Mouse (Mus musculus) kidney, embryonic 14.5 days (tissue): ENCODE measurements at regions not wholly inside any gene's neighbourhood (a gene's known extent, or its start where the extent isn't known, plus 50 kb on each side); places are given as distances from the start of the nearest gene placed in this dataset.

Experiments
- ATAC-seq: fragments of 200-750 bp; cut with Nextera tagmentation; 2 replicates; pipeline ENCODE4 v1.8.0; 2017; ENCODE audit warnings: moderate number of reproducible peaks, mild to moderate bottlenecking, moderate TSS enrichment, moderate library complexity; ENCODE audit not compliant: low FRiP score, low TSS enrichment
- H3K27ac ChIP-seq: fragments of 300-500 bp; sonication (generic); 2 replicates; pipeline ENCODE4 v1.5.1; 2014; ENCODE audit warnings: low read depth, mild to moderate bottlenecking, low read length, moderate library complexity, mixed read lengths
- H3K27me3 ChIP-seq: fragments of 300-500 bp; sonication (generic); 2 replicates; pipeline ENCODE4 v1.6.1; 2014; ENCODE audit warnings: mild to moderate bottlenecking, low read length; ENCODE audit not compliant: control insufficient read depth, insufficient read depth
- H3K36me3 ChIP-seq: fragments of 300-500 bp; sonication (generic); 2 replicates; pipeline ENCODE4 v1.6.1; 2014; ENCODE audit warnings: low read length, mixed read lengths; ENCODE audit not compliant: control insufficient read depth, insufficient read depth
- H3K4me1 ChIP-seq: fragments of 300-500 bp; sonication (generic); 2 replicates; pipeline ENCODE4 v1.6.1; 2014; ENCODE audit warnings: low read length, mixed read lengths; ENCODE audit not compliant: control insufficient read depth, insufficient read depth
- H3K4me2 ChIP-seq: fragments of 300-500 bp; sonication (generic); replicated peaks from 2 replicates; pipeline ENCODE4 v1.6.1; 2014; ENCODE audit warnings: low read depth, mild to moderate bottlenecking, low read length
- H3K4me3 ChIP-seq: fragments of 300-500 bp; sonication (generic); 2 replicates; pipeline ENCODE4 v1.5.1; 2014; ENCODE audit warnings: mild to moderate bottlenecking, low read length
- H3K9ac ChIP-seq: fragments of 300-500 bp; sonication (generic); 2 replicates; pipeline ENCODE4 v1.6.1; 2014; ENCODE audit warnings: low read depth, mild to moderate bottlenecking, low read length, moderate library complexity
- H3K9me3 ChIP-seq: fragments of 300-500 bp; sonication (generic); 2 replicates; pipeline ENCODE4 v1.6.1; 2016; ENCODE audit warnings: low read length; ENCODE audit not compliant: control insufficient read depth
- WGBS: fragments of 180-500 bp; shearing (Covaris S2); extraction: QIAGEN DNeasy Blood & Tissue Kit; methylation state at CpG from one replicate; pipeline ENCODE4 v1.1.7; 2014; 5-methylcytosine and 5-hydroxymethylcytosine counted together

DNA sequence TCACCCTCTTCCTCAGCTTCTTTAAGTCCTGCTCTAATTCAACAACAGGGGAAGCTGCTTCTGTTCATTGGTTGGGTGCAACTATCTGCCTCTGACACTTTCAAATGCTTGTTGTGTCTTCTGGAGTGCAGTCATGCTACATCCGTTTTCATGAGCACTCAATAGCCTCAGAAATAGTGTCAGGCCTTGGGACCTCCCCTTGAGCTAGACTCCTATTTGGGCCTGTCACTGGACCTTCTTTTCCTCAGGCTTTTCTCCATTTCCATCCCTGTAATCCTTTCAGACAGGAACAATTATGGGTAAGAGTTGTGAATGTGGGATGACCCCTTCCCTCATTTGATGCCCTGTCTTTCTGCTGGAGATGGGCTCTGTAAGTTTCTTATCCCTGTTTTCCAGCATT is 1774.8 kb downstream of the Efna5 start:
- H3K9me3 ChIP-seq: no peaks in the 10 kb centered on the region
- no peak overlapping the region for H3K27ac ChIP-seq
- H3K9ac ChIP-seq: no peak overlapping the region
- H3K27me3 ChIP-seq: no peaks in the 10 kb centered on the region
- no peak for ATAC-seq
- H3K4me3 ChIP-seq: no peak overlapping the region
- no peaks in the 10 kb centered on the region for H3K4me1 ChIP-seq
- 71% methylated on average over 1 of the region's 1 CpGs for WGBS
- H3K36me3 ChIP-seq: no peaks in the 10 kb centered on the region
- no peak overlapping the region for H3K4me2 ChIP-seq

DNA sequence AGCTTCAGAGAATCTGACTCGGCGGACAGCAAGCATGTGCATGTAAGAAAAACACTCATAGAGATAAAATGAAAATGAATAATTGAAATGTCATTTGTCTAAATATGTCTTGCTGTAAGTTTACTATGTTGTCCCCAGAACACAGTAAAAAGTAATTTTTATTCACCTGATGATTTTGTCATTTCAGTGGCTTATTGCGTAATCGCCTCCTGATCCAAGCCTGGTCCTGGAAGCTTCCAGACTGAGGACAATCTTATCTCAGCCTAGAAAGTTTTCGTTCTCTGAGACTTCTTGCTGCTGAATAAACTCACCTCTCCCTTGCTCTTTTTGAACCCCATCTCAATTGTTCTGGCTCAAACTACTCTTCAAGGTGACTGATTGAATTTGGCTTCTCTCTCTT is 1820.7 kb downstream of the Efna5 start:
- 91% methylated on average over 5 of the region's 5 CpGs for WGBS
- no peaks in the 10 kb centered on the region for H3K27me3 ChIP-seq
- no peak for ATAC-seq

DNA sequence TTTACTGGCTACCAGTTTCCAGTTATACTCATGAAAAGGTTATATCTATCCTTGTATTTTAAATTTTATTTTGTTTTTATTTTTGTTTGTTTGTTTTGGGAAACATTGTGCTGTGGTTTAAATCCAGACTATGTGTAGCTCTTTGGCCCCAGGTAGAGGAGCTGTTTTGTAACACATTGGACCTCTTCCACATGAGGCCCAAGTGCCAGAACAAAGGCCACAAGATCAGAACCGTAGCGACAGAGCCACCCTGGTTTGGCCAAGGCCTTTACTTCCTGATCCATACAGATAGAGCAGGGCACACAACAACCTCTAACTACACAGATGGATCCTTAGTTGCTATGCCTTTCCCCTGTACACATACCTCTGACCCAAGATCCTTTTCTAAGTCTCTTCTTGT is 1822.6 kb downstream of the Efna5 start:
- Histone ChIP-seq H3K9me3 (no peaks in the 10 kb centered on the region), H3K27ac (no peak overlapping the region), H3K27me3 (no peaks in the 10 kb centered on the region), H3K9ac (no peak overlapping the region), H3K4me3 (no peak overlapping the region), H3K4me1 (no peaks in the 10 kb centered on the region), H3K36me3 (no peaks in the 10 kb centered on the region), H3K4me2 (no peak overlapping the region)
- 89% methylated on average over 2 of the region's 2 CpGs for WGBS
- no peak for ATAC-seq

More for the DNA sequence above, 1820.7 kb downstream of the Efna5 start:
- H3K36me3 ChIP-seq: no peaks in the 10 kb centered on the region
- no peak overlapping the region for H3K4me2 ChIP-seq
- H3K9me3 ChIP-seq: no peaks in the 10 kb centered on the region
- H3K4me3 ChIP-seq: no peak overlapping the region
- no peak overlapping the region for H3K9ac ChIP-seq
- H3K27ac ChIP-seq: no peak overlapping the region
- no peaks in the 10 kb centered on the region for H3K4me1 ChIP-seq

DNA sequence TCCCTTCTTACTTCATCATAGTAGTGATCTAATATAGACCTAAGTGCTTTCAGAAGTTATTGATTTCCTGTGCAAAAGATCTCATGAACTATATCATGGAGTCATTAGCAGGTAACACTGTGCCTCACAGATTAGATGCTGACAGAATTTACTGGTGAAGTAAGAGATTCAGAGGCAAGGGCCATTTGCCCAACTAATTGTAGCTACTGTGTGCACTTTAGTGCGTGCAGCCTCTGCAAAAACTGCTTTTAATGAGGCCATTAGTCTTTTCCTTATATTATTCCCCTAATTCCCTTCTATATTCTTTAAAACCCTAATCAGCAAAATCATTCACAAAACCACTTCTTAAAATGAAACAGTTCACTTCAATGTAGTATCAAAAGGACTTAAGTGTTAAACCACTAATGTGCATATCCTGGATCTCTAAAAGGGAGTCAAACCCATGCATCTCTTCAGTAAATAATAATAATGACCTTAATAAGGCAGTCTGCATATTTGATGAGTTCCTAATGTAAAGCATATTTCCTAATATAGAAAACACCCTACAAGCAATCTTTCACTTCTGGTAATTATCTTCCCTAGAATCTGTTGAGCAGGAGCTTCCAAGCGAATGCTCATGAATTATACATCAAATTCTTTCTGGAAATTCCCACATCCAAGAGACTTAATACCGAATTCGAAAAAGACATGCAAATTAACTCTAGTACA is 1847.4 kb downstream of the Efna5 start:
- Histone ChIP-seq H3K27me3 (no peaks in the 10 kb centered on the region), H3K4me3 (no peak overlapping the region), H3K4me1 (no peaks in the 10 kb centered on the region), H3K27ac (no peak overlapping the region), H3K36me3 (no peaks in the 10 kb centered on the region), H3K9ac (no peak overlapping the region), H3K9me3 (no peaks in the 10 kb centered on the region), H3K4me2 (no peak overlapping the region)
- ATAC-seq: no peak
- WGBS: 73% methylated on average over 4 of the region's 4 CpGs

DNA sequence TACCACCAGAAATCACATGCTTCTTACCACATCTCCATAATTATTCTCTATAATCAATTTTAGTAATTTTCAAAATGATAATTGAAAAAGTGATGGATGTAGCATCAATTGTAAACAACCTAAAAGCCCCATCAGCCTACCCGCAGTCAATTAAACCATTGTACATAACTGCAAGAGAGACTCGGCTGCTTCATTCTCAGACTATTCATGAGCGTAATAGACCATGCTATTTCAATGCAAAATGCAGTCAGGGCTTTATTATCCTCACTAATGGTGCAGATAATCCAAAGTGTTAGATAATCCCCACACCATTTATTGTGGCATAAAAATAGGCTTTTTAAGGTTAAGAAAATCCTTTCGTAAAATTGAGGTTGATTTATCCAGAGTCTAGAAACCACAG is 1862.5 kb downstream of the Efna5 start:
- Histone ChIP-seq H3K27ac (no peak overlapping the region), H3K4me3 (no peak overlapping the region), H3K4me2 (no peak overlapping the region), H3K9ac (no peak overlapping the region), H3K4me1 (no peaks in the 10 kb centered on the region), H3K9me3 (no peaks in the 10 kb centered on the region), H3K27me3 (no peaks in the 10 kb centered on the region), H3K36me3 (no peaks in the 10 kb centered on the region)
- WGBS: 94% methylated on average over 4 of the region's 4 CpGs
- ATAC-seq: no peak
